Mouse (Mus musculus) pancreas, adult 10 weeks (tissue): ENCODE measurements around the gene Cdh11. TPM values are rescaled to one million over a fixed set of nuclear protein-coding genes. Genes with fewer than 3 reads are reported as not detected.

Experiments used
- polyA plus RNA-seq: library from polyadenylated mRNA; stranded (reverse); fragments of 350-450 nt; fragmentation: Illumina TruSeq; extraction: RNeasy Lipid Tissue Mini Kit (QIAGEN cat#74804); gene quantifications from one replicate; pipeline ENCODE4 v1.2.3, GENCODE M21; 2015; ENCODE audit warnings: low read depth, low replicate concordance; ENCODE audit not compliant: insufficient read depth

The Cdh11 gene
- polyA plus RNA-seq = 3.4 TPM

DNA sequence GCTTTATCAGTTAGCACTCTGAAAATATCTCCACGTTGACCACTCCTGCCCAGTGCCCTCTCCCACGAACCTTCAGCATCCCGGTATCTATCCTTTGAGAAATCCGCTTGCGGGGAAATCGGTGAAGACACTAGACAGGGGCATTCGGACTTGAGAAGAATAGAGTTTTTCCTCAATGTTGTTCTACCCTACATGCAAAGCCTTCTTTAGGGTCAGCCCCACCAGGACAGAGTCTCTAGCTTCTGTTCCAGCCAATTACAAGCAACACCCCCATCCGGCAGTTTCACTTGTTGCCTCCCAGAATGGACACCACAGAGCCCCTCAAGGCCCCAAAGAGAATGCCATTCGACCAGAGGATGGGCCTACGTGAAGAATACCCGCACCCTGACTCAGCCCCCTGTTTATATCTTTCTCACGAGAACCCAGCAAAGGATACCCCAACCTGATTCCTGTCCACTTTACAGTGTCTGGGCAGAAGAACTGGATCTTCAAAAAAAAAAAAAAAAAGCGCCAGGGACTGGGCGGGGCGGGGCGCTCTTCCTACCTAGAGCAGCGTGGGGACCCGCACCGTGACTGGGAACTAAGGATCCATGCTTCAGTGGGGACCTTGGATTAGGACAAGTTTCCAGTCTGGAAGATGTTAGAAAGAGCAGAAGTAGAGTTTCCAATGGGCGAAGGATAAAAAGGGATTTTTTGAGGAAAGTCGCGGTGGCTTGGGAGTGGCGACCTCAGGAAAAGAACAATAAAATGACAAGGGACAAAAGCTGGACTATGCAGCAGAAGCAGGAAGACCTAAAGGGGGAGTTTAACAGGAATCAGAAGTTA lies at the start of gene Cdh11:
Cdh11 (minus strand) TSS at position 51 of the 825 bp plus-strand sequence.

